Mouse (Mus musculus): ENCODE measurements around the gene Gpr39. TPM values are rescaled to one million over a fixed set of nuclear protein-coding genes. Genes with fewer than 3 reads are reported as not detected.

Gene Gpr39
- polyA plus RNA-seq, 1 experiment from 2014 or later = not detected

DNA sequence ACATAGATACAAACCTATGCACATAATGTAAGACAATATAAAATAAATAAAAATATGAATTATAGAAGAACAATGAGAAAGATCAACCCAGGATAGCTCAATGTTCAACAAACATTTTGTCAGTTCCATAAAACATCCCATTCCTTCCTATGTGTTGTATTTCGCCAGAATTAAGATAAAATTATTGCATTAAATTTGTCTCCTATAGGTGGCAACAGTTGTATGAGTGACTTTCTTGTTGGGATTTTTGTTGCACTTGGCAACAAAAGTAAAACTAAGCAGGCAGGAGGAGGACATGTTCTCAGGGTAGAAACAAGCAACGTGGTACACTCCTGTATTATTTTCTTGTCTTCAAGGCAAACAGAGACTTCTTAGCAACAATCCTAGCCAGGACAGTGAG is 246.3 kb downstream of the Gpr39 start:
- H3K4me2 ChIP-seq = no peak overlapping the region
- 74% methylated on average over 2 of the region's 2 CpGs for WGBS
- ATAC-seq (replicated peaks) = no peak

More for the DNA sequence above, 246.3 kb downstream of the Gpr39 start:
- Histone ChIP-seq H3K9me3 (no peaks in the 10 kb centered on the region), H3K4me3 (no peak overlapping the region), H3K9ac (no peak overlapping the region), H3K4me1 (no peaks in the 10 kb centered on the region), H3K27ac (no peak overlapping the region), H3K27me3 (replicated peaks) (no peaks in the 10 kb centered on the region), H3K36me3 (replicated peaks) (no peaks in the 10 kb centered on the region)

Other genes starting within 250 kb of the Gpr39 start
- 224 and 228 TPM in 2 replicates for gene Actr3, start 241.3 kb upstream of the Gpr39 start, polyA plus RNA-seq (2015; fragmentation: Nextera tagmentation; extraction: Ambion mirVana)
- 33.7 and 35.2 TPM in 2 replicates for gene Slc35f5, start 116.4 kb upstream of the Gpr39 start, polyA plus RNA-seq (2015; fragmentation: Nextera tagmentation; extraction: Ambion mirVana)
- gene Lypd1, start 236.1 kb downstream of the Gpr39 start, polyA plus RNA-seq (2015; fragmentation: Nextera tagmentation; extraction: Ambion mirVana) = 75.2 and 78.7 TPM in 2 replicates

Data from midbrain, embryonic 15.5 days (tissue).